ENCODE assay signal across 15 mouse cellular contexts in the genomic region with DNA sequence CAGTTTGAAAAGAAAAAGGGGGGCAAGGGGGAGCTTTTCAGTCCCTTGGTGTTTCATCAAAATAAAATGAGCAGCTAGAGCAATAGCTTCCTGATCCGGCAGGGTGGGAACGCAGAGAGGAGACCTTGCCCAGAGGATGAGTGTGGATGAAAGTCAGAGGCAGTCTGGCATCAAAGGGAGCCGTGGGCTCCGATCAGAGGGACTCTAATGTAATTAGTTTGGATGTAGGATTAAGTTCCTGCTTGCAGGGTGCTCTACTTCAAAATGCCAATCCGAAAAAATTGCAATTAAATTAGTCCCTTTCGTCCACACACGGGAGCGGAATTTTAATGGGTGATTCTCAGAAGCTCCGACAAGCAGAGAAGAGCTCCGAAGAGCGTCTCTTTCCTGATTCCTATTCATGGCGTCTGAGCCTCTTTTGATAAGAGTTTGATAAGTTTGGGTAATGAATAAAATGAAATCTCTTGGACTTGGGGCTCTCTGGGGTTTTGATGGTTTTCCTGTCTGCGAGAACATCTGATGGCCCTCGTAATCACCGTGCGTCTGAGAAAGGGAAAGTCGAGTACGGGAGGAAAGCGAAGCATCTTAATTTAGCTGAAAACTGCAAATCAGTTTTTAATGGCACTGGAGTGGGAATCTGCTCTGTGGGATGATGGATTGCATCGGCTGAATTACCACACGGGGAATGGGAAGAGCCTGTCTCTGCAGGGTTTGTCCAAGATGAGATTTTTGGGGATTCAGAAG.
DNase-seq lines count a peak whose midpoint lies in the region; ATAC-seq and TF ChIP-seq lines count a peak whose summit lies in the region.
"Had no signal": no experiment of that assay in that cellular context is flagged by ENCODE, and none has a peak within 500 bp of the region (broad histone marks: within the 10 kb centered on the region; RNA-seq: fewer than 3 reads in every experiment).

No protein-coding gene starts in this region.

- no peak for TF ChIP-seq CTCF in hindbrain, postnatal 0 days (IDR thresholded peaks at IDR 0.05; ENCODE audit: low read depth)

- ATAC-seq in embryonic facial prominence, embryonic 12.5 days (ENCODE audit: insufficient number of reproducible peaks, insufficient read depth, low FRiP score, low TSS enrichment), result no peak
- ATAC-seq in neural tube, embryonic 13.5 days (ENCODE audit: low read depth), result no peak
- no peak for ATAC-seq in hindbrain, postnatal 0 days

- H3K27me3 ChIP-seq in embryonic facial prominence, embryonic 12.5 days, result no peaks in the 10 kb centered on the region
- no peaks in the 10 kb centered on the region for H3K27me3 ChIP-seq in embryonic facial prominence, embryonic 10.5 days (replicated peaks; ENCODE audit: low read depth, poor library complexity, severe bottlenecking)
- H3K27me3 ChIP-seq in neural tube, embryonic 13.5 days, result no peaks in the 10 kb centered on the region
- H3K27me3 ChIP-seq in hindbrain, postnatal 0 days (ENCODE audit: insufficient read depth, low read length), result no peaks in the 10 kb centered on the region
- H3K27me3 ChIP-seq: stomach, embryonic 15.5 days had no signal

- H3K27ac ChIP-seq in embryonic facial prominence, embryonic 12.5 days, result no peak overlapping the region
- H3K27ac ChIP-seq in embryonic facial prominence, embryonic 10.5 days (replicated peaks), result no peak overlapping the region
- no peak overlapping the region for H3K27ac ChIP-seq in neural tube, embryonic 13.5 days (replicated peaks)
- H3K27ac ChIP-seq in hindbrain, postnatal 0 days, result peak overlapping the region; percentile 15; the same call in 1 of the 2 replicates
- H3K27ac ChIP-seq: liver, embryonic 14.5 days; stomach, embryonic 15.5 days had no signal

- H3K4me3 ChIP-seq in embryonic facial prominence, embryonic 12.5 days, result no peak overlapping the region
- H3K4me3 ChIP-seq in embryonic facial prominence, embryonic 10.5 days, result no peak overlapping the region
- H3K4me3 ChIP-seq in neural tube, embryonic 13.5 days, result no peak overlapping the region
- H3K4me3 ChIP-seq in hindbrain, postnatal 0 days (ENCODE audit: low read length), result peak overlapping the region; percentile 10
- H3K4me3 ChIP-seq: stomach, embryonic 15.5 days had no signal

- H3K9me3 ChIP-seq in embryonic facial prominence, embryonic 12.5 days, result no peaks in the 10 kb centered on the region
- no peaks in the 10 kb centered on the region for H3K9me3 ChIP-seq in embryonic facial prominence, embryonic 10.5 days
- no peaks in the 10 kb centered on the region for H3K9me3 ChIP-seq in neural tube, embryonic 13.5 days
- H3K9me3 ChIP-seq in hindbrain, postnatal 0 days (ENCODE audit: low read length), result no peaks in the 10 kb centered on the region
- H3K9me3 ChIP-seq: stomach, embryonic 15.5 days had no signal

- no peak overlapping the region for H3K9ac ChIP-seq in embryonic facial prominence, embryonic 12.5 days
- no peak overlapping the region for H3K9ac ChIP-seq in neural tube, embryonic 13.5 days
- no peak overlapping the region for H3K9ac ChIP-seq in hindbrain, postnatal 0 days (replicated peaks; ENCODE audit: low read length)
- H3K9ac ChIP-seq: liver, embryonic 14.5 days; stomach, embryonic 15.5 days had no signal

- H3K36me3 ChIP-seq in embryonic facial prominence, embryonic 12.5 days, result no peaks in the 10 kb centered on the region
- H3K36me3 ChIP-seq in embryonic facial prominence, embryonic 10.5 days (replicated peaks), result no peaks in the 10 kb centered on the region
- no peaks in the 10 kb centered on the region for H3K36me3 ChIP-seq in neural tube, embryonic 13.5 days
- H3K36me3 ChIP-seq in hindbrain, postnatal 0 days (ENCODE audit: insufficient read depth, low read length), result no peaks in the 10 kb centered on the region
- H3K36me3 ChIP-seq: stomach, embryonic 15.5 days had no signal

- no peak for DNase-seq in embryonic facial prominence, embryonic 10.5 days (ENCODE audit: low spot score)
- DNase-seq in neural tube, embryonic 10.5 days (ENCODE audit: extremely low spot score, low spot score), result no peak
- no peak for DNase-seq in hindbrain, postnatal 0 days (ENCODE audit: low spot score)
- no peak for DNase-seq in adrenal gland, adult 8-10 months
- DNase-seq in adipocyte (ENCODE audit: low spot score), result no peak
- no peak for DNase-seq in testis, postnatal 10 days (ENCODE audit: low spot score)
- DNase-seq: adrenal gland, postnatal 25 days; cerebellum, adult 11 months; embryo, embryonic 11 days; kidney, adult 11 months; kidney, postnatal 4 days had no signal

- WGBS in embryonic facial prominence, embryonic 12.5 days, result 53% methylated on average over 21 of the region's 21 CpGs
- 68% methylated on average over 21 of the region's 21 CpGs for WGBS in embryonic facial prominence, embryonic 10.5 days
- 62% methylated on average over 21 of the region's 21 CpGs for WGBS in neural tube, embryonic 13.5 days
- WGBS in hindbrain, postnatal 0 days, result 59% methylated on average over 21 of the region's 21 CpGs

- H3K4me2 ChIP-seq in embryonic facial prominence, embryonic 12.5 days (replicated peaks), result 0 out of 2 replicates have a peak overlapping the region, but pooled peaks have one; percentile 9
- H3K4me2 ChIP-seq in neural tube, embryonic 13.5 days, result 0 out of 2 replicates have a peak overlapping the region, but pooled peaks have one; percentile 16
- peak overlapping the region; percentile 46 for H3K4me2 ChIP-seq in hindbrain, postnatal 0 days (ENCODE audit: low read depth, low read length)
- H3K4me2 ChIP-seq: stomach, embryonic 15.5 days had no signal

- H3K4me1 ChIP-seq in embryonic facial prominence, embryonic 12.5 days, result peaks cover 6% of the 10 kb centered on the region; the same call in 1 of the 2 replicates
- H3K4me1 ChIP-seq in embryonic facial prominence, embryonic 10.5 days, result peaks cover 65% of the 10 kb centered on the region
- peaks cover 14% of the 10 kb centered on the region for H3K4me1 ChIP-seq in neural tube, embryonic 13.5 days (replicated peaks)
- H3K4me1 ChIP-seq in hindbrain, postnatal 0 days (ENCODE audit: insufficient read depth, low read length), result peaks cover 4% of the 10 kb centered on the region; the same call in 1 of the 2 replicates
